Mouse (Mus musculus) T-helper 1 cell (primary cell): Measurements from ENCODE around the gene E2f2.

Source experiments
- in situ Hi-C: fragments of 300-600 bp; cut with MboI, MseI; formaldehyde crosslinking; loops from one replicate; pipeline ENCODE4 v1.15.1; 2025; ENCODE audit warnings: high pct_unique_total_duplicates

Gene E2f2

DNA sequence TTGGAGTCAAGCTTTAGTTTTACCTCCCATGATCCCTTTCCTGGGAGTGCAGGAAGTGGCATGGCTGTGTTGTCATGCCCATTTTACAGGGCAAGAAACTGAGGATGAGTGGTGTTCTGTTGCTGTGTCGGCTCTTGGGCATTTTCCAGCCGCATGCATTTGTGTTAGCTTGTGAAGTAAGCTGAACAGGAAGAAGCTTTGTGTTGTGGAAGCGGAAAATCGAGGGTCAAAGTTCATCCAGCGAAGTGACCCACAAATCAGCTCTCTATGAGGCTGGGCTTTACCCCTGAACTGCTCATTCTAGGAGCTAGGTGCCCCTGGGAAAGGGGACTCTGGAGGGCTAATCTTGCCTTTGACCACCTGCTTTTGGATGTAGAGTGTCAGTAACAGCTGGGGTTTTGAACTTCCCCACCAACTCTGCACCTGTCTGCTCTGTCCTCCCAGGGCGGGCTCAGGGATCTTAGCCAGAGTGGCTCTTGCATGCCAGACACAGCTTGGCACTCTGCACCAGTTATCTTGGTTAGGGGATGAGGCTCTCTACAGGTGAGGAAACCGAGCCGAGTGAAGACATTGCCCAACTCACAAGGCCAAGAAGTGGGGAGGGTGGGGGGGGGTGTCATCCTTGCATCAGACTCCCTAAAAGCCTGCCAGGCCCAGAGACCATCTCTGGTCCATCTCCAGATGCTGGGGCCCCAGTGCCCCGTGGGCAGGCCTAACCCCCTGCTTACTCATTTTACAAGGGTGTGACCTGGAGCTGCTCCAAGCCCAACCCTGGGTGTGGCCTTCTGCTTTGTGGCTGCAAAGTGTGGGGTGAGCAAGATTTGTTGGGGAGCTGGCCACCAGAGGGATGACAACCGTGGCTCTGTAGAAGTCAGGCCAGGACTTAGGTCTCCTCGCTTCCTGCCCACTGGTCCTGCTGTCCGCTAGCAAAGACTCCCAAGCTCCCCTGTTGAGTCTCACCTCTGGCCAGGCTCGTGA, 2.3 kb downstream of the E2f2 start:
- in situ Hi-C loops, result no loop called here

DNA sequence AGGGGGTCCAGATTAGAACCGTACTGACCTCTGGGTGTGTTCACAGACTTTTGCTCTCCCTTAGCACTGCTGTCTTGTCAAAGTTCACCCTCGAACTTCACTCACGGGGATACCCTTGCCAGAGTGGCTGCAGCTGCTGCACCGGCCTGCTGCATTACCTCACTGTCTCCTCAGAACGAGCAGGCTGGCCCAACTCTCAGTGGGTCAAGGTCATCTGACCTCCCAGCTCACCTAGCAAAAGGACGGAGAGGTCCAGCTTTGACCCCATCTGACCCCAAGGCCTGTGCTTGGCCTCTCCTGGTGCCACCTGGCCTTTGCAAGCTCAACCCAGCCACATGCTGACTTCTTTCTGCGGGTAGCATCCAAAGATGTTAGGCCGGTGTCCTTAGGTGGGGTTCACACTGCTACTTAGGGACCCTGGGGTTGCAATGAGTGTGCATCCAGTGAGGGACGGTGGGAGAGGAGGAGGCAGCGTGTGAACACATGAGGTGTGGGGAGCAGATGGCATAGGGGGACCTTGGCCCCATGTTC, 3.9 kb downstream of the E2f2 start:
- in situ Hi-C loops, result no loop called here

DNA sequence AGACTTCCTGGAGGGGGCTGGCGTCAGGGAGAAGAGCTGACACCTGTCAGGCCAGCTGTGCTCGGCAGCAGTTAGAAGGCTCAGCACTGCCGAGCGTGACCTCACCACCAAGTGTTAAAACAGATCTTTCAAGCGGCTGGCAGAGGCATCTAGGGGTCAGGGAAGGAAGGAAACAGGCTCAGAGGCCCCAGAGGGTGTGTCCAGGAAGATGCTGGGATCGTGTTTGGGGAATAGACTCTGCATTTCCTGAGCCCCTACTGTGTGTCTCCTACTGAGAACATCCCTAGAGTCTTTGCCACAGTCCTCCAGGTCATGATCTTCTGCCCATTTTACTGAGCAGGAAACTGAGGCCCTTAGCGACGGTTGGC, 5.0 kb downstream of the E2f2 start:
- in situ Hi-C loops, result no loop called here

DNA sequence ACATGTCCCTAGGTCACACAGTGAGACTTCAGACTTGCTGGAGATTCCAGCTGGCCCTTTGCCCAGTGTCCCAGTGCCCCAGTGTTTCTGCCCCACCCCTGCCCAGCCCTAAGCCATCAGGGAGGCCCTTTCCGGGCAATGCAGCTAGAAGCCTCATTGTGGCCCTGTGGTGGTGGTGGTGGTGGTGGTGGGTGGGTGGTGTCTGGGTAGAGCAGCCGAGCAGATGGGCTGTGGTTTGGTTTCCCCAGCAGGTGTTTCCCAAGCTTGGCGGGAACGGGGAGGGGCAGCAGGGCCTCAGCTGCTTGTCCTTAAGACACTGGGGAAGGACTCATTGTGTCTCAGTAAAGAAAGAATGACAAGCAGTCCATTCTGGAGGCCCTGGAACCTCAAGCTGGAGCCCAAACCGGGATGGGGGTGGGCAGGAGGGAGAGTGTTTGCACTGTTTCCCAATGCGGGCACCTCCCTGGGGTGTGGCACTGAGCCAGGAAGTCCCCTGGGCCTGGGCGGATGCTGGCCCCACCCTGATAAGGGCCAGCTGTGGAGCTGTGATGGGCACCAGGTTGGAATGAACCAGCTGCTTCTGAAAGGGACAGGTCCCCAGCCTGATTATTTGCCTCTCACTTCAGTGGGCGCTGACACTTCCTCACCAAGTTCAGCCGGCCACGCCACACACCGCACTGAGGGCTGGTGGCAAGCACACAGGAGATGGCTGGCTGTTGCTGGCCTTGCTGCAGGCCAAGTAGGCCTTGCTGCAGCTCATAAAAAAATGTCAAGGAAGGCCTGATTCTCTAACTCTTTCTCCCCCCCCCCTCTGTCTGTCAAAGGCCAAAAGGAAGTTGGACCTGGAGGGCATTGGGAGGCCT, 5.6 kb downstream of the E2f2 start:
- in situ Hi-C loops, result no loop called here

DNA sequence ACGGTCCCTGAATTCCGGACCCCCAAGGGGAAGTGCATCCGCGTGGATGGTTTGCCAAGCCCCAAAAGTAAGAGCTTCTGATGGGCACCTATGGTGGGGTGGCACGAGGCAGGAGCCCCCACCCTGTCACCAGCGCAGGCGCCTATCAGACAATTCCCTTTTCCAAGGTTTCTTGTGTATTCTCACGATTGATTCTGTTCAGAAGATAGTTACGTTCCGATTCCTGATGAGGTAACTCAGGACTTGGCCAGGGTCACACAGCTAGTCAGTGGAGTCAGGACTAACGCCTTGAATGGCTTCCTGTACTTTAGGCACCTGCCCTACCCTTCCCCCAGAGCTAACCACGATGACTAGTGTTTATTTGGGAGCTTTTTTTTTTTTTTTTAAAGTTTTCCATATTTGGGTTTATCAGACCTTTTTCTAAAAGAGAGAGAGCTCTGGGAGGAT, 6.3 kb downstream of the E2f2 start:
- in situ Hi-C loops, result no loop called here

DNA sequence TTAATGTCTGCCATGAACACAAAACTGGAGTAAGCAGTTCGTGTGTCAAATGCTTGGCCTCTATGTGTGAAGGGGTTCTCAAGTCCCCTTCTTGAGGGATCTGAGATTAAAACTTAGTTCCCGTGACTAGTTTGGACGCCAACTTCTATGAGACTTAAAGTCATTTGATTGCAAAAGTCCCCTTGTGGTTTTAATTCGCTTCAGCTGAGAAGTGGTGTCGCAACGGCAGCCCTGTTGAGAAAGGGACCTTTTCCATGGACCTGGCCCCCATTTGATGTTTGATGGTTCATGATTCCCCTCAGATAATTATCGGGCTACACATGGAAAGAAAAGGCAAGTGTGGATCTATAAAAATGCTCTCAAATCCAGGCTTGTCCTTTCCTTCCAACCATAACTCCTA, 7.3 kb downstream of the E2f2 start:
- in situ Hi-C loops, result no loop called here

GRCm38 (mm10) chr4:136179998-136180397, 7.8 kb downstream of the E2f2 start:
- in situ Hi-C loops, result no loop called here

DNA sequence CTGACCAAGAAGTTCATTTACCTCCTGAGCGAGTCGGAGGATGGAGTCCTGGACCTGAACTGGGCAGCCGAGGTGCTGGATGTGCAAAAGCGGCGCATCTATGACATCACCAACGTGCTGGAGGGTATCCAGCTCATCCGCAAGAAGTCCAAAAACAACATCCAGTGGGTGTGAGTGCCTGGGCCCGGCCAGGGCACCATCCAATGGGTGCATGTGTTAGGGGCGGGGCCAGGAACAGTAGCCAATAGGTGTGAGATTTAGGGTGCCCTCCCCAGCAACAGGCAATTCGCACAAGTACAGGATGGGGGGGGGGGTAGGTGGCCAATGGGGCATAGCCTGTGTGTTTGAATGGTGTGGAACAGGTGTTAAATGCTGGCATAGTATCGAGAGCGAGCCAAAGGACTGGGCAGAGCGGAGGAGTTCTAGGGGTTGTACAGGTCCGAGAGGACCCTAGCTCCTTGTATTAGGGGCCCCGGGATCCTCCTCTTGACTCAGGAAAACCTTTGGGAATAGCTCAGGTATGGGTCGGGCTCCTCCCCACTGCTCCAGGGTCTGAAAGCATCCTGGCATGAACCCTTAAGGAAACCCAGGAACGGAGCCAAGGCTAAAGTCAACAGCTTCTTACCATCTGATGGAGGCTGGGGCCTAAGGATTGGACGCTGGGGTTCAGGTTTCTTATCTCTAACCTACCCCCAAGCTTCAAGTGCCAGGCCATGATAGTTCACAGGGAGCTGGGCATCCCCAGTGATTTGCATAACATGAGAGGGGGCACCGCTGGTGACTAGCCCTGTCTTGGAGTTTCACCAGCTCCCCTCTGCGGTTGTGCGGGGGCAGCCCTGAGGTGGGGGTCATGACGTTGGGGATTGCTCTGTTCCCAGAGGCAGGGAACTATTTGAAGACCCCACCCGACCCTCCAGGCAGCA, 8.5 kb downstream of the E2f2 start:
- in situ Hi-C loops, result no loop called here

DNA sequence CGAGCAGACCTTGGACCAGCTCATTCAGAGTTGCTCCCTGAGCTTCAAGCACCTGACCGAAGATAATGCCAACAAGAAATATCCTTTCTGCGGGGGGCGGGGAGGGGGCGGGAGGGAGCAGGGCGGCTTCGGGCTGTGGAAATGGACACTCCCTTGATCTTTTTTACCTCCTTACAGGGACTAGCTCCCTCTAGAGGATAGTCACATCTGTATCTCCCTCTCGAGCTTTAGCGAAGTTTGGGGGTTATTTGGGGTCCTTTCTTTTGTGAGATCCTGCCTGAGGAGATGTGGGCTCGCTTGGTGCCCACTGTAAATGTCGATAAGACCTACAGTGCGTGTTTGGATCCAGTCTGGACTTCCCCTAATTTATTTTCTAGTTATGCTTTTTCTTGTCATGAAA, 9.2 kb downstream of the E2f2 start:
- in situ Hi-C loops, result no loop called here

- in situ Hi-C loops, result no loop called here
These were observed 13.2 kb downstream of the E2f2 start for GRCm38 (mm10) chr4:136185375-136185774.

- in situ Hi-C loops, result no loop called here
These were observed 14.1 kb downstream of the E2f2 start for GRCm38 (mm10) chr4:136186315-136186714.

- in situ Hi-C loops, result no loop called here
These were observed 14.7 kb downstream of the E2f2 start for GRCm38 (mm10) chr4:136186739-136187472.

- in situ Hi-C loops, result no loop called here
These were observed 17.0 kb downstream of the E2f2 start for GRCm38 (mm10) chr4:136188973-136189737.

DNA sequence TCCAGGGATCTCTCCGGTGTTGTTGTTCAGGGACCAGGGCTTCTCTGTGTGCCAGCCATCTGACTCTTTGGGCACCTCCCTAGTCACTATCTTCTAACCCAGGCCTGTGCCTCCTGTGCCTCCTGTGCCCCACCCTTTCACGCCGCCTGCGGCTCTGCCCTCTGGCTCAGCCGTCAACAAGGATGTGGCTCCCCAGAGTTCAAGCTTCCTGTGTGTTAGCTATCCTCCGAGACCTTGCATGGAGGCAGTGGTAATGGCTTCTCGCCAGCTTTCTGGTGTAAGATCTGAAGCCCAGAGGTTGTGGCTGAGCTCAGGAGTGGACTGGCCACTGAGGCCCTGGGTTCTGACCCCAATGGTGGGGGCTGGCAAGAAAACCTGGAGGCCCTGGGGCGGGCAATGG, 17.7 kb downstream of the E2f2 start:
- in situ Hi-C loops, result no loop called here

- in situ Hi-C loops, result no loop called here
These were observed 21.4 kb downstream of the E2f2 start for GRCm38 (mm10) chr4:136193571-136193970.

DNA sequence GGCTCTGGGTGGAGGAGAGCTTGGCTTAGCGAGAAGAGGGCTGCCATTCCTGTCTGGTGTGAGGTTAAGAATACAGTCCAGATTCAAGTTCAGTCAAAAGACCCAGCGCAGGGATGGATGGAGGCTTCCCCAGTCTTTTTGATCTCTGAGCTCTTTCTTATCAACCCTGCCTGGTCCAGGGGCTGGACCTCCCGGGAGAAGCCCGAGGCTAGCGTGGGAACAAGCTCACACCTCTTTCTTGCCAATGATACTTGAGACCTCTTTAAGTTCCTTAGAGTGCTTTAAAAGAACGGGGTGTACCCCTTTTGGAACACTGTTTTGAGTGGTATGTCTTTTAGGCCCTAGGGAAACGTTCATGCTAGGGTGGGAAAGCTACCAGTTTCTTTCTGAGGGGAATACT, 22.8 kb downstream of the E2f2 start:
- in situ Hi-C loops, result no loop called here

GRCm38 (mm10) chr4:136195629-136196028, 23.4 kb downstream of the E2f2 start:
- in situ Hi-C loops, result no loop called here

GRCm38 (mm10) chr4:136196201-136196600, 24.0 kb downstream of the E2f2 start:
- in situ Hi-C loops, result no loop called here

DNA sequence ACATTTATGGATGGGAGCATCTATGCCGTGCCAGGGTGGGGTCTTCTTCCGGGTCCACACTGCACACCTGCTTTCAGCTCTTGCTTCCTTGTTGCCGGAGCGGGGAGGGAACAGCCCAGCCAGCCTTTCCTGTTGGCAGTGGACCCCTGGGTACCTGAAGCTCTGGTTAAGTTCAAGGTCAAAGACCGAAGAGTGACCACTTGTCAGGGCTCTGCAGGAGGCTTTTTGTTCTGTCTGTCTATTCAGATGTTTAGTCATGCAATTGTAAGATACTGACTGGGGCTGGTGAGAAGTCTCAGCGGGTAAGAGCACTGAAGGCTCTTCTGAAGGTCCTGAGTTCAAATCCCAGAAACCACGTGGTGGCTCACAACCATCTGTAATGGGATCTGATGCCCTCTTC, 26.7 kb downstream of the E2f2 start:
- in situ Hi-C loops, result no loop called here
